Mouse (Mus musculus): ENCODE data around the gene Kat6b.

The Kat6b gene

GRCm38 (mm10) chr14:21674471-21674870, 193.2 kb downstream of the Kat6b start:
- DNase-seq, result no peak

GRCm38 (mm10) chr14:21676223-21676622, 195.0 kb downstream of the Kat6b start:
- no peak for DNase-seq

- peak; percentile 31 to 46 for DNase-seq
These were observed 197.5 kb downstream of the Kat6b start for GRCm38 (mm10) chr14:21678509-21679285.

- DNase-seq, result no peak
These were observed 198.5 kb downstream of the Kat6b start for GRCm38 (mm10) chr14:21679631-21680201.

GRCm38 (mm10) chr14:21682681-21683129, 201.5 kb downstream of the Kat6b start:
- DNase-seq, result peak; percentile 39 to 54

DNA sequence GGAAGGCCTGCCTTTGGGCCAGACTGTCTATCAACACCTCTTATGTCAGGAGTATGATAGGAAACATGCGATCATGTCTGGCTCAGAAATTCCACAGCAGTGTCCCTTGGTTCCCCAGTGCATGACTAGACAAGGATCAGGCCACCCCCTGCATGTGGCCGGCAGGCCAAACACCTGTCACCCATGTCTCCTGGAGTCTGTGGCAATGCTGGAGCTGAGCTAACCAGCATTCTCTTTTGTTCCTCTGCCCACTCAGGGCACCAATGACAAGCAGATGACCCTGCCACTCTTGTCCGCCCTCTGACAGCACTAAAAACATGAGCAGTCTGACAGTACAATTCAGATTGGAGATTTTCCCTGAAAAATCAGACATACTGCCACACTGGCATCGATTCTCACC, 202.6 kb downstream of the Kat6b start:
- no peak for DNase-seq

GRCm38 (mm10) chr14:21685411-21686146, 204.3 kb downstream of the Kat6b start:
- no peak for DNase-seq

DNA sequence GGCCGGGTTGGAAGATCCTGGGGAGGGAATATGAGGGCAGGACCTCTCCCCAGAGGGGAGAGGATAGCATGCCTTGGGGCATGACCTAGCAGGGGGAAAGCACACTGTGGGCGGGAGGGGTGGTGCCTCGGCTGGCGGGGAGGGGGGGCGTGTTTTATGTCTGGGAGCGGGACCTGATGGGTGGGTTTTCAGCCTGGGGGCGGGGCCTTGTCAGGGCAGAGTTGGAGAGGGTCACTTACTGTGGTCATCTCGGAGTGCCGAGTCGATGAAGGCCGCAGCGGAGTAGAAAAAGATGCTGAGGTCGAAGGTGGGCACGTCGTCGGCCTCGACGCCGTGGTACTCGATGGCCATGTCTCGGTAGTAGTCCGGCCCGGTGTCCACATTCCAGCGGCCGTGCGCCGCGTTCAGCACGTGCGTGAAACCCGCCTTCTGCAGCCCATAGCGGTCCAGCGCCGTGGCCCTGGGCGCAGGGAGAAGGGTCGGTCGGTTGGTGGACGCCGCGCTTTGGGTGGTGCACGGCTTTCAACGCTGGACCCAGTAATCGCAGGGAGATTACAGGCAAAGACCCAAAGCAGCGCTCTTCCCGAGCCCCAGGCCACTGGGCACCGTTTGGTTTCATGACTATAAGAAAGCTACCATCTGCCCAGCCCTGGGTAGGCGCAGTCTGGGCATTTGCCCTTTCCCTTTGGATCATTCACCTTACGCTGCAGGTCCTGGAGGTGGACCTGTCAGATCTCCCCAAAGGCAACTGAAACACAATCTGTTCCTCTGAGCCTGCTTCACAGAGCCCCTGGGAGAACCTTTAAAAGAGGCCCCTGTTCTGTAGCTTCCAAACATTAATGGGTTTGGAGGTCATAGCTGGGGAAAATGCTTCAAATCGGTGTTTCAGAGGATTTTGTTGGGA, 205.4 kb downstream of the Kat6b start:
- DNase-seq, result no peak

GRCm38 (mm10) chr14:21691070-21691469, 209.8 kb downstream of the Kat6b start:
- DNase-seq, result no peak

- DNase-seq, result no peak
These were observed 213.8 kb downstream of the Kat6b start for GRCm38 (mm10) chr14:21695020-21695419.

- DNase-seq, result no peak
These were observed 215.1 kb downstream of the Kat6b start for GRCm38 (mm10) chr14:21696186-21696830.

GRCm38 (mm10) chr14:21702691-21703090, 221.5 kb downstream of the Kat6b start:
- no peak for DNase-seq

DNA sequence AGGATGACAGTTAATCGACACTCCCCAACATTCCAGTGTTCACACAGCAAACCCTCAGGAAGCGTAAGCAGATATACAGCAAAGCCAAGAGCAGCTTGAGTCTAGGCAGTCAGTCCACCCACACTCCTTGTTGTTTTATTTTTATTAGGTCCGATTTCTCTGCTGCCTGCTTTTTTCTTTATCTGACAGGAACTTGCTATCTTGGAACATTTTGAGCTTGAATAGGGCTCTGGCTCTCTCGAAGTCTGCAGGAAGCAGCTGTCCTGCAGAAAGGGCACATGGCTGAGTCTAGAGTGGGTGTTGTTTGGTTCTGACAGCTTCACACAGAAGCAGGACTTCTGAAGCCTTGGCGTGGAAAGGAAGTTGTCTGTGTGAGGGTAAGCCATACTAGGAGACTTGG, 222.0 kb downstream of the Kat6b start:
- no peak for DNase-seq

- DNase-seq, result no peak
These were observed 224.2 kb downstream of the Kat6b start for GRCm38 (mm10) chr14:21705462-21705861.

GRCm38 (mm10) chr14:21706759-21707571, 225.7 kb downstream of the Kat6b start:
- DNase-seq, result no peak

- DNase-seq, result no peak
These were observed 228.3 kb downstream of the Kat6b start for GRCm38 (mm10) chr14:21709545-21709944.

DNA sequence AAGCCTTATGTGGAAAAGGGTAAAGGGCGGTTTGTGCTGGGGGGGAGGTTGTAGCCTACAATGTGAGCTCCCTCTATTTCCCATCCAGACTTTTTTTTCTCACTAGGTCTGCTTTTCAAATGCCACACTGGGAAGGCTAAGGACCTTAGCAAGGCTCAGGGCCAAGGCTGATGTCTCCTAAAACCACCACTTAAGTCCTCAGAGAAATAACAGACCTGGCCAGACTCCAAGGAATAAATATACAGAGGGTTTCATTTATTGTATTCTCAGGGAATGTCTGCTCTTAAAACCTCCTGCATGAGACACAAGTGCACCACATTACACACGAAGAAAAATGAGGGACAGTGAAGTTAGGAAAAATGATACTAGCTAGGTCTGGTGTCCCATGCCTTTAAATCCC, 230.0 kb downstream of the Kat6b start:
- DNase-seq, result no peak

GRCm38 (mm10) chr14:21714486-21714885, 233.3 kb downstream of the Kat6b start, which contains the start of gene Dupd1:
TSS of gene Dupd1 (minus strand) at chr14:21714576.
- no peak for DNase-seq

DNA sequence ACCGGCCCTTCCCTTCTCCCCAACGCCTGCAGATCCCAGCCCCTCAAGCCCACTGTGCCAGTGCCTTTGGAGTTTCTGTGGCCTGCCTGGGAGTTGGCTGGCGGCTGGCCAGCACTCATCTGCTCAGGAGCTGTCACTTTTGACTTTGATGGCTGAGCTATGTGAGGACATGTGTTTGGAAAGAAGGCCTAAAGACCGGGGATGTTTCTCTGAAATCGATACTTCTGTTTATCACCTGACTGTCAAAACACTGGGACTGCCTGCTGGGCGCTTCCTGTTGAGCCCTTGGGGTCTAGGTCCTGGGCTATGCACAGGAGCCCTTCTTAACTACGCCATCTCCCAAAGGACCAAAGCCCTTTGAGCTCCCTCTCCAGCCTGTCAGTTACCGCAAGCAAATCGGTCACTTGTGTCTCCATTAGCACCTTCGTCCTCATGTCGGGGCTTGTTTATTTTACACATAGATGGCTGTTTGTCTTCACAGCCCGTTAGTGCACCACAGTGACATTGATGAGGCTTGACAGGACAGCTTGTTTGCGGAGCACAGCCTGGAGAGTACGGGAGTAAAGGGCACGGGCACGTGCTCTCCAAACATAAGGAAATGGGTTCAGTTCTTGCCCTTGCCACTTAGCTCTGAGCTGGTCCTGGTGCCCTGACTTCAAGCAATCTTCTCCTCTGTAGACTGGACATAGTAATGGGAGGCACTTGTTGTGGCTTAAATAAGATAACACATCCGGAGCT, 238.6 kb downstream of the Kat6b start:
- DNase-seq, result no peak

- DNase-seq, result no peak
These were observed 239.4 kb downstream of the Kat6b start for GRCm38 (mm10) chr14:21720430-21721205.

All from cerebellum, adult 18-20 months (tissue).